Mouse (Mus musculus) gastrocnemius, adult 8-10 months (tissue): ENCODE measurements around the gene Smim23. TPM values are rescaled to one million over a fixed set of nuclear protein-coding genes. Genes with fewer than 3 reads are reported as not detected.

Experiments
- DNase-seq, 2 experiments: peaks; one replicate each; pipeline ENCODE4 v3.0.0; 2022; ENCODE audit warnings: low spot score in 2 of 2
- total RNA-seq, 4 experiments: library from RNA; stranded (reverse); gene quantifications; 2 replicates each; pipeline ENCODE4 v1.2.4; 2022

Gene Smim23
- not detected for total RNA-seq

GRCm38 (mm10) chr11:32824505-32824904 lies at the start of gene Smim23:
Gene Smim23 (minus strand): TSS chr11:32824605.
- no peak for DNase-seq

- no peak for DNase-seq
Measured at GRCm38 (mm10) chr11:32868619-32869383, 44.4 kb upstream of the Smim23 start.

GRCm38 (mm10) chr11:32864615-32865014 lies 40.2 kb upstream of the Smim23 start:
- no peak for DNase-seq

GRCm38 (mm10) chr11:32857418-32857879 lies 33.0 kb upstream of the Smim23 start:
- no peak for DNase-seq

- DNase-seq, result no peak
Measured at GRCm38 (mm10) chr11:32846682-32847222, 22.3 kb upstream of the Smim23 start.

- DNase-seq, result no peak
Measured at GRCm38 (mm10) chr11:32841169-32841568, 16.8 kb upstream of the Smim23 start.

GRCm38 (mm10) chr11:32840256-32840655 lies 15.9 kb upstream of the Smim23 start:
- DNase-seq, result no peak

GRCm38 (mm10) chr11:32835022-32835421 lies 10.6 kb upstream of the Smim23 start:
- no peak for DNase-seq

GRCm38 (mm10) chr11:32834367-32834918 lies 10.0 kb upstream of the Smim23 start:
- no peak for DNase-seq

GRCm38 (mm10) chr11:32817566-32817965 lies 6.8 kb downstream of the Smim23 start:
- no peak for DNase-seq

GRCm38 (mm10) chr11:32814286-32814685 lies 10.1 kb downstream of the Smim23 start:
- DNase-seq, result no peak

- DNase-seq, result no peak
Measured at GRCm38 (mm10) chr11:32809091-32809490, 15.3 kb downstream of the Smim23 start.

GRCm38 (mm10) chr11:32805958-32806357 lies 18.4 kb downstream of the Smim23 start:
- DNase-seq, result no peak

GRCm38 (mm10) chr11:32803658-32804057 lies 20.7 kb downstream of the Smim23 start:
- peak in 1 of 2 experiments; percentile 20 for DNase-seq

GRCm38 (mm10) chr11:32801715-32802114 lies 22.7 kb downstream of the Smim23 start:
- no peak for DNase-seq

- DNase-seq, result no peak
Measured at GRCm38 (mm10) chr11:32800929-32801375, 23.5 kb downstream of the Smim23 start.

GRCm38 (mm10) chr11:32798445-32798844 lies 26.0 kb downstream of the Smim23 start:
- no peak for DNase-seq

- no peak for DNase-seq
Measured at GRCm38 (mm10) chr11:32794759-32795445, 29.5 kb downstream of the Smim23 start.

- peak in 1 of 2 experiments; percentile 14 for DNase-seq
Measured at GRCm38 (mm10) chr11:32786201-32786600, 38.2 kb downstream of the Smim23 start.

- DNase-seq, result peak in 1 of 2 experiments; percentile 8
Measured at GRCm38 (mm10) chr11:32785591-32786147, 38.7 kb downstream of the Smim23 start.

GRCm38 (mm10) chr11:32782724-32783123 lies 41.7 kb downstream of the Smim23 start:
- peak in 1 of 2 experiments; percentile 8 for DNase-seq
